Mouse (Mus musculus) forebrain, postnatal 0 days (tissue): Measurements from ENCODE around the gene Olfr320. TPM values are rescaled to one million over a fixed set of nuclear protein-coding genes. Genes with fewer than 3 reads are reported as not detected.
"Not testable (repeated sequence)": the region's sequence is repeated elsewhere in the genome, so short reads cannot be mapped to it uniquely, and the experiment has no call there.

Experiments used
- ATAC-seq: fragments of 200-750 bp; cut with Nextera tagmentation; 2 replicates; pipeline ENCODE4 v1.8.0; 2017; ENCODE audit warnings: mild to moderate bottlenecking, moderate library complexity
- DNase-seq: peaks from one replicate; pipeline ENCODE4 v3.0.0-alpha.2; 2015
- H3K27ac ChIP-seq: fragments of 300-500 bp; sonication (generic); 2 replicates; pipeline ENCODE4 v1.5.1; 2014; ENCODE audit warnings: low read depth, mild to moderate bottlenecking, antibody characterized with exemption, low read length, moderate library complexity, mixed read lengths
- H3K27me3 ChIP-seq: fragments of 300-500 bp; sonication (generic); 2 replicates; pipeline ENCODE4 v1.6.1; 2014; ENCODE audit warnings: mild to moderate bottlenecking, low read length, mixed read lengths; ENCODE audit not compliant: insufficient read depth
- H3K36me3 ChIP-seq: fragments of 300-500 bp; sonication (generic); 2 replicates; pipeline ENCODE4 v1.6.1; 2014; ENCODE audit warnings: mild to moderate bottlenecking, moderate library complexity; ENCODE audit not compliant: insufficient read depth
- H3K4me1 ChIP-seq: fragments of 300-500 bp; sonication (generic); 2 replicates; pipeline ENCODE4 v1.6.1; 2014; ENCODE audit warnings: antibody characterized with exemption; ENCODE audit not compliant: insufficient read depth
- H3K4me2 ChIP-seq: fragments of 300-500 bp; sonication (generic); 2 replicates; pipeline ENCODE4 v1.6.1; 2014; ENCODE audit warnings: low read depth, mild to moderate bottlenecking, moderate library complexity
- H3K4me3 ChIP-seq: fragments of 300-500 bp; sonication (generic); 2 replicates; pipeline ENCODE4 v1.5.1; 2014; ENCODE audit warnings: low read depth, low read length, mixed read lengths
- H3K9ac ChIP-seq: fragments of 300-500 bp; sonication (generic); 2 replicates; pipeline ENCODE4 v1.6.1; 2014; ENCODE audit warnings: mild to moderate bottlenecking
- H3K9me3 ChIP-seq: fragments of 300-500 bp; sonication (generic); 2 replicates; pipeline ENCODE4 v1.6.1; 2016; ENCODE audit warnings: low read length
- CTCF ChIP-seq: sonication (generic); IDR thresholded peaks from 2 replicates; pipeline ENCODE4 v1.5.1; 2016; ENCODE audit warnings: antibody characterized with exemption, control low read depth, low read depth
- WGBS: fragments of 180-500 bp; shearing (Covaris S2); extraction: QIAGEN DNeasy Blood & Tissue Kit; methylation state at CpG from one replicate; pipeline ENCODE4 v1.1.7; 2014; 5-methylcytosine and 5-hydroxymethylcytosine counted together
- polyA plus RNA-seq: library from polyadenylated mRNA; unstranded; fragments of >200 nt; fragmentation: Nextera tagmentation; extraction: Ambion mirVana; gene quantifications from 2 replicates; pipeline ENCODE4 v1.2.1, GENCODE M21; 2015
- total RNA-seq: library from RNA; depleted of rRNA; stranded (reverse); fragments of >200 nt; gene quantifications from 2 replicates; pipeline ENCODE4 v1.2.3, GENCODE M21; 2014; rRNA removed

Olfr320 gene
- total and polyA plus RNA-seq, 2 experiments from 2014 or later = not detected

DNA sequence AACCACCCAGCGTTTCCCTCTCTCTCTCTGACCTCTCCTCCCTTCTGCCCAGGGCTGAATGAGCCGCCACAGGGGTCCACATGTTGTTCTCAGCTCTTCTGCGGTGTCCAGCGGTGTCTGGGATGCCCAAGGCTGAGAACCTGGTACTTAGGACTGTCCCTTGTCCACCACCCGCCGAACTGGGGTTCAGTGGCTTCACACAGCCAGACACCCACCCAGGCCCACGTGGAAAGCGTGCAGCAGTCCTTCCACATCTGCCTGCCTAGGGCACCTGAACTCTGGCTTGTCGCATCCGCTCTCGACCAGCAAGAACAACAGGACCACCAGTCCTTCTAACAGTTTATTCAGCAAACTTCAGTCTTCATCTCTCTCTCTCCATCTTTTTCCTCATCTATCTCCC lies 28.2 kb downstream of the Olfr320 start:
- Histone ChIP-seq H3K9ac (no peak overlapping the region), H3K27ac (no peak overlapping the region), H3K9me3 (no peaks in the 10 kb centered on the region), H3K4me1 (no peaks in the 10 kb centered on the region), H3K4me2 (no peak overlapping the region), H3K36me3 (no peaks in the 10 kb centered on the region), H3K27me3 (no peaks in the 10 kb centered on the region), H3K4me3 (no peak overlapping the region)
- ATAC-seq (no peak), DNase-seq (no peak)
- 78% methylated on average over 11 of the region's 11 CpGs for WGBS
- no peak for TF ChIP-seq CTCF

DNA sequence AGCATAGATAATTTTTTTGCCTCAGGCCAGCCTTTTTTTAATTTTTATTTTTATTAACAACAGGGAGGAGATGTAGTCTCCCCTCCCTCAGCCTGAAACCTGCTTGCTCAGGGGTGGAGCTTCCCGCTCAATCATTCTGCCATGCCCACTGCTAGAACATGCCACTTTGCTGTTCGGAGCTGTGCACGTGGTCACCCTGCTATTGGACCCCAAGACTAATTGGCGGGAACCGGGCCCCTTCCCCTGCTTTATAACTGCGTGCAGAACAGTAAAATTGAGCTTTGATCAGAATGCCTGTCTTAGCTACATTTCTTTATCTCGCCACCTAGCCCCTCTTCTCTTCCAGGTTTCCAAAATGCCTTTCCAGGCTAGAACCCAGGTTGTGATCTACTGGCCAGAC lies 36.8 kb downstream of the Olfr320 start:
- 92% methylated on average over 6 of the region's 7 CpGs for WGBS
- not testable (repeated sequence) for DNase-seq, H3K36me3 ChIP-seq, H3K9me3 ChIP-seq, H3K4me2 ChIP-seq, H3K27me3 ChIP-seq, H3K4me1 ChIP-seq, H3K9ac ChIP-seq, ATAC-seq, H3K4me3 ChIP-seq, H3K27ac ChIP-seq

DNA sequence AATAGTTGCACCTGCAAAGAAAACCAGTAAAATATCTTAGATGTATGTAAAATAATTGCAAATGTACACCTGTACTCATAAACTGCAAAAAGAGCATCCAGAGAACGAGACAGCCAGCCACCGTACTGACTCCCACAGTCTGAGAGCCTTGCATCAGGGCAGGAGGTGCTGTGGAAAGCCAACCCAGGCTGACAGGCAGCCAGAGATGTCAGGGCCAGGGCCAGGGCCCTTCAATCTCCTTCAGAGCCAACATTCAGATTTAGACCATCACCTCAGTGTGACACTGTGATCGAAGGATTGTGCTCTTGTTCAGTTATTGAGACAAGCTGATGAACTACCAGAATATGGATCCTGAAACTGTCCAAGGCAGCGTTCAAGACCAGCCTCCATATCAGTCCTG lies 38.8 kb downstream of the Olfr320 start:
- H3K27ac ChIP-seq = no peak overlapping the region
- no peaks in the 10 kb centered on the region for H3K4me1 ChIP-seq
- no peak overlapping the region for H3K4me2 ChIP-seq
- no peak overlapping the region for H3K9ac ChIP-seq
- no peak for DNase-seq
- H3K4me3 ChIP-seq = no peak overlapping the region
- TF ChIP-seq CTCF = no peak
- no peak for ATAC-seq
- WGBS = 88% methylated on average over 4 of the region's 4 CpGs
- no peaks in the 10 kb centered on the region for H3K27me3 ChIP-seq
- H3K36me3 ChIP-seq = no peaks in the 10 kb centered on the region
- no peaks in the 10 kb centered on the region for H3K9me3 ChIP-seq

DNA sequence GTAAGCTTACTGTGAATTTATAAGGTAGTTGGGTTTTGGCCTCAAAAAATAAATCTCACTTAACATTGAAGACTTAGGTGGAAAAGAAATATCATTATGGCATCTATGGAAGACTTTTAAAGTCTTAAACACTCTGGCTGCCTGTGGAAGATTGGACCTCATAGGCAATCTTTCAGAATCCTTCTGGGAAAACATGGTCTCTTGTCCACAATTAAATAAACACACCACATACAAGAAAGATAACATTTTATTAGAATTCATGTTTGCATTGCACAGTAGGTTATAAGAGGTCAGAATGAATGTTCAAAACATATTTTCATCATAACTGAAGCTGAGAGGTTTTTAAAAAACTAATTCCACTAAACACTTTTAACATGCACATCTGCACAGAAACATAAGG lies 43.0 kb downstream of the Olfr320 start, which contains the start of gene Olfr318:
Gene Olfr318, minus strand, starts transcription at position 101 of the 400 bp plus-strand sequence.
- Histone ChIP-seq H3K27me3 (no peaks in the 10 kb centered on the region), H3K4me3 (no peak within 1 kb of the TSS), H3K4me1 (no peaks in the 10 kb centered on the region), H3K9ac (no peak within 1 kb of the TSS), H3K9me3 (no peaks in the 10 kb centered on the region), H3K27ac (no peak within 1 kb of the TSS), H3K36me3 (no peaks in the 10 kb centered on the region), H3K4me2 (no peak within 1 kb of the TSS)
- no peak for TF ChIP-seq CTCF
- DNase-seq (no peak), ATAC-seq (no peak)

DNA sequence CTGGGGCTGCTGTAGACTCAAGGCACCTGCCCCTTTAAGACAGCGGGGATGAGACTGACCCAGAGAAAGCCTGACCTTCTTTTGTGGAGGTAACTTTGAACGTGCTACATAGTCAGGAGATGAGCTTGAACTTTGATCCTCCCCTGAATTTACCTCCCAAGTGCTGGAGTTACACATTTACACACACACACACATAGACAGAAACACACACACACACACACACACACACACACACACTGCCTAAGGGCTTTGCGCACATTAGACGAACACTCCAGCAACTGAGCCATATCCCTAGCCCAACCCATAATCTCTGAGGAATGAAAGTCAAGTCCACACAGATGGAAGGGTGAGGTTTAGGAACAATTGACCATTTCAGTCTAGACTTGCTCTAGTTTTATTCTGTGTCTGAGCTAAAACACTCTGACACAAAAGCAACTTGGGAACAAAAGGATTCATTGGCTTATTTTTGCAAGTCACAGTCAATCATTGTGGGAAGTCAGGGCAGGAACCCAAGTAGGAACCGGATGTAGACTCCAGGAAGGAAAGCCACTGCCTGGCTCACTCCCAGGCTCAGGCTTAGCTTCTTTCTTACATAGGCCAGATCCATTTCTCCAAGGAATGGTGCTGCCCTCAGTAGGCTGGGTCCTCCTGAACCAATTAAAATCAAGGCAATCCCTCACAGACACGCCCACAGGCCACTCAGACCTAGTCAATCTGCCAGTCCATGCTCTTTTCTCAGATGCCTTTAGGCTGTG lies 47.2 kb downstream of the Olfr320 start:
- H3K4me2 ChIP-seq, DNase-seq, H3K4me3 ChIP-seq, H3K4me1 ChIP-seq, H3K9me3 ChIP-seq, H3K27ac ChIP-seq, H3K9ac ChIP-seq, H3K36me3 ChIP-seq, ATAC-seq, H3K27me3 ChIP-seq: not testable (repeated sequence)
- 84% methylated on average over 6 of the region's 6 CpGs for WGBS

DNA sequence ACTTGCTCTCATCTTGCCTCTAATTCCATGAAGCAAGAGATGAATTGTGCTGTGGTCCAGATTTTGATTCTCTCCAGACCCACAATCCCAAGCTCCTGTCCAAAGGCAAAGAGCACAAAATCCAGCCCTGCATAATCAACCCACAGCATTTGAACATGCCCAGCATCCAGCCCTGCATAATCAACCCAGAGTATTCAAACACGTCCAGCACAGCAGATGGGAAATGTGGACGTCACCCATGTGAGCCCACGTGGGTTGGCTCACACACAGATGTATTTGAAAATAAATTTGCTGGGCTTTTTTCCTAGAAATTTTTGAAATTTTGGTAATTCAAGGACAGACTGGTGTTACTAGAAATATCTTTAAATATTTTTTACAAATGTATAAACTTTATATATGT lies 52.5 kb downstream of the Olfr320 start:
- ATAC-seq = peak; percentile 91
- WGBS = 25% methylated on average over 3 of the region's 3 CpGs
- Histone ChIP-seq H3K4me1 (no peaks in the 10 kb centered on the region), H3K27ac (no peak overlapping the region), H3K9ac (no peak overlapping the region), H3K27me3 (no peaks in the 10 kb centered on the region), H3K36me3 (no peaks in the 10 kb centered on the region), H3K4me2 (no peak overlapping the region), H3K4me3 (no peak overlapping the region), H3K9me3 (no peaks in the 10 kb centered on the region)
- no peak for TF ChIP-seq CTCF
- peak; percentile 78 for DNase-seq

Other genes starting within 250 kb of the Olfr320 start
- not detected in 2 replicates for gene Gm12253, start 248.5 kb upstream of the Olfr320 start, total RNA-seq
- gene Gm12253, start 248.5 kb upstream of the Olfr320 start, polyA plus RNA-seq = not detected in 2 replicates
- not detected in 2 replicates for gene Lypd9, start 228.2 kb upstream of the Olfr320 start, total RNA-seq
- gene Lypd9, start 228.2 kb upstream of the Olfr320 start, polyA plus RNA-seq = not detected in 2 replicates
- gene Olfr30, start 218.8 kb upstream of the Olfr320 start, total RNA-seq = not detected in 2 replicates
- gene Olfr30, start 218.8 kb upstream of the Olfr320 start, polyA plus RNA-seq = not detected in 2 replicates
- not detected in 2 replicates for gene Olfr332, start 188.5 kb upstream of the Olfr320 start, total RNA-seq
- 0.29 TPM in 1 of 2 replicates, not detected in the other for gene Olfr332, start 188.5 kb upstream of the Olfr320 start, polyA plus RNA-seq
- gene Olfr331, start 178.5 kb upstream of the Olfr320 start, total RNA-seq = not detected in 2 replicates
- not detected in 2 replicates for gene Olfr331, start 178.5 kb upstream of the Olfr320 start, polyA plus RNA-seq
- gene Olfr330, start 146.3 kb upstream of the Olfr320 start, total RNA-seq = 0.24 TPM in 1 of 2 replicates, not detected in the other
- not detected in 2 replicates for gene Olfr330, start 146.3 kb upstream of the Olfr320 start, polyA plus RNA-seq
- gene Olfr329-ps, start 134.7 kb upstream of the Olfr320 start, total RNA-seq = not detected in 2 replicates
- not detected in 2 replicates for gene Olfr329-ps, start 134.7 kb upstream of the Olfr320 start, polyA plus RNA-seq
- gene Olfr328, start 125.5 kb upstream of the Olfr320 start, total RNA-seq = not detected in 2 replicates
- gene Olfr328, start 125.5 kb upstream of the Olfr320 start, polyA plus RNA-seq = not detected in 2 replicates
- gene Olfr224, start 110.5 kb upstream of the Olfr320 start, total RNA-seq = not detected in 2 replicates
- 0.10 TPM in 1 of 2 replicates, not detected in the other for gene Olfr224, start 110.5 kb upstream of the Olfr320 start, polyA plus RNA-seq
- gene Olfr325, start 103.4 kb upstream of the Olfr320 start, total RNA-seq = not detected in 2 replicates
- not detected in 2 replicates for gene Olfr325, start 103.4 kb upstream of the Olfr320 start, polyA plus RNA-seq
- not detected in 2 replicates for gene Olfr324, start 86.0 kb upstream of the Olfr320 start, total RNA-seq
- 0.13 TPM in 1 of 2 replicates, not detected in the other for gene Olfr324, start 86.0 kb upstream of the Olfr320 start, polyA plus RNA-seq
- not detected in 2 replicates for gene 2210407C18Rik, start 65.0 kb upstream of the Olfr320 start, total RNA-seq
- gene 2210407C18Rik, start 65.0 kb upstream of the Olfr320 start, polyA plus RNA-seq = not detected in 2 replicates
- not detected in 2 replicates for gene Olfr323, start 50.6 kb upstream of the Olfr320 start, total RNA-seq
- gene Olfr323, start 50.6 kb upstream of the Olfr320 start, polyA plus RNA-seq = not detected in 2 replicates
- gene Trim58, start 40.6 kb upstream of the Olfr320 start, total RNA-seq = 0.15 TPM in 1 of 2 replicates, not detected in the other
- gene Trim58, start 40.6 kb upstream of the Olfr320 start, polyA plus RNA-seq = 0.06 and 0.19 TPM in 2 replicates
- gene Olfr322, start 22.3 kb upstream of the Olfr320 start, total RNA-seq = not detected in 2 replicates
- not detected in 2 replicates for gene Olfr322, start 22.3 kb upstream of the Olfr320 start, polyA plus RNA-seq
- gene Olfr319, start 18.1 kb downstream of the Olfr320 start, total RNA-seq = not detected in 2 replicates
- gene Olfr319, start 18.1 kb downstream of the Olfr320 start, polyA plus RNA-seq = not detected in 2 replicates
- not detected in 2 replicates for gene Olfr318, start 42.9 kb downstream of the Olfr320 start, total RNA-seq
- gene Olfr318, start 42.9 kb downstream of the Olfr320 start, polyA plus RNA-seq = not detected in 2 replicates
- 0.15 and 0.81 TPM in 2 replicates for gene Olfr317, start 58.1 kb downstream of the Olfr320 start, total RNA-seq
- 0.12 and 0.13 TPM in 2 replicates for gene Olfr317, start 58.1 kb downstream of the Olfr320 start, polyA plus RNA-seq
- gene Olfr316, start 71.6 kb downstream of the Olfr320 start, total RNA-seq = not detected in 2 replicates
- 0.16 TPM in 1 of 2 replicates, not detected in the other for gene Olfr316, start 71.6 kb downstream of the Olfr320 start, polyA plus RNA-seq
- 0.29 TPM in 1 of 2 replicates, not detected in the other for gene Olfr315, start 92.1 kb downstream of the Olfr320 start, total RNA-seq
- gene Olfr315, start 92.1 kb downstream of the Olfr320 start, polyA plus RNA-seq = not detected in 2 replicates
- gene Olfr314, start 101.9 kb downstream of the Olfr320 start, total RNA-seq = not detected in 2 replicates
- not detected in 2 replicates for gene Olfr314, start 101.9 kb downstream of the Olfr320 start, polyA plus RNA-seq
- gene Fam183b, start 120.9 kb downstream of the Olfr320 start, total RNA-seq = 8.0 and 8.6 TPM in 2 replicates
- 8.6 and 12.0 TPM in 2 replicates for gene Fam183b, start 120.9 kb downstream of the Olfr320 start, polyA plus RNA-seq
- gene Olfr313, start 133.9 kb downstream of the Olfr320 start, total RNA-seq = not detected in 2 replicates
- not detected in 2 replicates for gene Olfr313, start 133.9 kb downstream of the Olfr320 start, polyA plus RNA-seq
- gene Olfr312, start 148.1 kb downstream of the Olfr320 start, total RNA-seq = not detected in 2 replicates
- not detected in 2 replicates for gene Olfr312, start 148.1 kb downstream of the Olfr320 start, polyA plus RNA-seq
- not detected in 2 replicates for gene Olfr311, start 158.2 kb downstream of the Olfr320 start, total RNA-seq
- gene Olfr311, start 158.2 kb downstream of the Olfr320 start, polyA plus RNA-seq = not detected in 2 replicates
- 22.6 and 22.8 TPM in 2 replicates for gene Gm12258, start 166.1 kb downstream of the Olfr320 start, total RNA-seq
- gene Gm12258, start 166.1 kb downstream of the Olfr320 start, polyA plus RNA-seq = 6.2 and 10.2 TPM in 2 replicates
- gene 2810021J22Rik, start 186.1 kb downstream of the Olfr320 start, total RNA-seq = 8.5 and 8.8 TPM in 2 replicates
- 5.3 and 8.2 TPM in 2 replicates for gene 2810021J22Rik, start 186.1 kb downstream of the Olfr320 start, polyA plus RNA-seq
- gene Zfp39, start 223.1 kb downstream of the Olfr320 start, total RNA-seq = 13.0 and 13.2 TPM in 2 replicates
- gene Zfp39, start 223.1 kb downstream of the Olfr320 start, polyA plus RNA-seq = 4.4 and 7.0 TPM in 2 replicates
- gene Btnl10, start 236.8 kb downstream of the Olfr320 start, total RNA-seq = 0.10 TPM in 1 of 2 replicates, not detected in the other
- not detected in 2 replicates for gene Btnl10, start 236.8 kb downstream of the Olfr320 start, polyA plus RNA-seq